Mouse (Mus musculus) liver, embryonic 14.5 days (tissue): ENCODE results near the gene Rps16.

Source experiments
- CTCF ChIP-seq: IDR thresholded peaks from 2 replicates; pipeline ENCODE4 v1.5.1; 2016; ENCODE audit warnings: antibody characterized with exemption, low read depth, control low read depth
- EP300 ChIP-seq: IDR thresholded peaks from 2 replicates; pipeline ENCODE4 v1.6.1; 2016; ENCODE audit warnings: antibody characterized with exemption, low read depth

GRCm38 (mm10) chr7:28357984-28358383, 7.5 kb downstream of the Rps16 start:
- TF ChIP-seq CTCF (no peak), EP300 (no peak)
